Mouse (Mus musculus) midbrain, embryonic 15.5 days (tissue): ENCODE measurements around the gene Olfr49. TPM values are rescaled to one million over a fixed set of nuclear protein-coding genes. Genes with fewer than 3 reads are reported as not detected.
"Not testable (repeated sequence)": the region's sequence is repeated elsewhere in the genome, so short reads cannot be mapped to it uniquely, and the experiment has no call there.

Source experiments
- ATAC-seq: fragments of 200-750 bp; cut with Nextera tagmentation; replicated peaks from 2 replicates; pipeline ENCODE4 v1.8.0; 2017; ENCODE audit warnings: moderate TSS enrichment
- H3K27ac ChIP-seq: fragments of 300-500 bp; sonication (generic); 2 replicates; pipeline ENCODE4 v1.5.1; 2015; ENCODE audit warnings: mild to moderate bottlenecking, inconsistent platforms
- H3K27me3 ChIP-seq: fragments of 300-500 bp; sonication (generic); replicated peaks from 2 replicates; pipeline ENCODE4 v1.6.1; 2015; ENCODE audit warnings: inconsistent platforms
- H3K36me3 ChIP-seq: fragments of 300-500 bp; sonication (generic); replicated peaks from 2 replicates; pipeline ENCODE4 v1.6.1; 2015; ENCODE audit warnings: inconsistent platforms
- H3K4me1 ChIP-seq: fragments of 300-500 bp; sonication (generic); 2 replicates; pipeline ENCODE4 v1.6.1; 2015; ENCODE audit warnings: inconsistent platforms
- H3K4me2 ChIP-seq: fragments of 300-500 bp; sonication (generic); 2 replicates; pipeline ENCODE4 v1.6.1; 2015; ENCODE audit warnings: inconsistent platforms, mild to moderate bottlenecking, moderate library complexity
- H3K4me3 ChIP-seq: fragments of 300-500 bp; sonication (generic); 2 replicates; pipeline ENCODE4 v1.5.1; 2015; ENCODE audit warnings: mild to moderate bottlenecking, inconsistent platforms
- H3K9ac ChIP-seq: fragments of 300-500 bp; sonication (generic); 2 replicates; pipeline ENCODE4 v1.6.1; 2015; ENCODE audit warnings: mild to moderate bottlenecking, inconsistent platforms
- H3K9me3 ChIP-seq: fragments of 300-500 bp; sonication (generic); 2 replicates; pipeline ENCODE4 v1.6.1; 2016; ENCODE audit warnings: inconsistent platforms
- WGBS: fragments of 180-500 bp; shearing (Covaris S2); methylation state at CpG from one replicate; pipeline ENCODE4 v1.1.7; 2015; ENCODE audit warnings: mixed read lengths; 5-methylcytosine and 5-hydroxymethylcytosine counted together
- polyA plus RNA-seq: library from polyadenylated mRNA; unstranded; fragments of >200 nt; fragmentation: Nextera tagmentation; extraction: Ambion mirVana; gene quantifications from 2 replicates; pipeline ENCODE4 v1.2.1, GENCODE M21; 2015

Olfr49 gene
- polyA plus RNA-seq, 1 experiment from 2014 or later = not detected

- WGBS = 82% methylated on average over 5 of the region's 5 CpGs
- peaks cover 20% of the 10 kb centered on the region for H3K4me1 ChIP-seq
- no peaks in the 10 kb centered on the region for H3K9me3 ChIP-seq
- no peak overlapping the region for H3K4me3 ChIP-seq
- no peak overlapping the region for H3K9ac ChIP-seq
- ATAC-seq = no peak
- peaks cover 5% of the 10 kb centered on the region; the same call in 1 of the 2 replicates for H3K36me3 ChIP-seq
- H3K27ac ChIP-seq = no peak overlapping the region
- no peak overlapping the region for H3K4me2 ChIP-seq
- H3K27me3 ChIP-seq = no peaks in the 10 kb centered on the region
Measured at GRCm38 (mm10) chr14:54235825-54236540, 48.8 kb downstream of the Olfr49 start.

- ATAC-seq = no peak
- no peaks in the 10 kb centered on the region for H3K9me3 ChIP-seq
- H3K36me3 ChIP-seq = no peaks in the 10 kb centered on the region
- H3K4me2 ChIP-seq = no peak overlapping the region
- no peak overlapping the region for H3K4me3 ChIP-seq
- peaks cover 21% of the 10 kb centered on the region for H3K4me1 ChIP-seq
- no peaks in the 10 kb centered on the region for H3K27me3 ChIP-seq
- WGBS = 74% methylated on average over 20 of the region's 20 CpGs
- H3K27ac ChIP-seq = no peak overlapping the region
- H3K9ac ChIP-seq = no peak overlapping the region
Measured at GRCm38 (mm10) chr14:54234231-54235040, 50.3 kb downstream of the Olfr49 start.

GRCm38 (mm10) chr14:54233559-54234143 lies 51.1 kb downstream of the Olfr49 start:
- no peak overlapping the region; the same call in 1 of the 2 replicates for H3K9ac ChIP-seq
- WGBS = 72% methylated on average over 16 of the region's 16 CpGs
- no peak for ATAC-seq
- H3K27me3 ChIP-seq = no peaks in the 10 kb centered on the region
- no peaks in the 10 kb centered on the region for H3K36me3 ChIP-seq
- peaks cover 26% of the 10 kb centered on the region for H3K4me1 ChIP-seq
- H3K4me3 ChIP-seq = no peak overlapping the region
- no peaks in the 10 kb centered on the region for H3K9me3 ChIP-seq
- H3K27ac ChIP-seq = no peak overlapping the region; the same call in 1 of the 2 replicates
- no peak overlapping the region for H3K4me2 ChIP-seq

- peaks cover 32% of the 10 kb centered on the region for H3K4me1 ChIP-seq
- no peaks in the 10 kb centered on the region for H3K9me3 ChIP-seq
- H3K27me3 ChIP-seq = no peaks in the 10 kb centered on the region
- H3K9ac ChIP-seq = no peak overlapping the region; the same call in 1 of the 2 replicates
- no peak overlapping the region for H3K4me3 ChIP-seq
- H3K27ac ChIP-seq = peak overlapping the region; percentile 39; the same call in 1 of the 2 replicates
- WGBS = 50% methylated on average over 9 of the region's 9 CpGs
- no peak overlapping the region for H3K4me2 ChIP-seq
- no peaks in the 10 kb centered on the region for H3K36me3 ChIP-seq
- ATAC-seq = no peak
Measured at GRCm38 (mm10) chr14:54232811-54233558, 51.8 kb downstream of the Olfr49 start.

GRCm38 (mm10) chr14:54232143-54232542 lies 52.6 kb downstream of the Olfr49 start:
- H3K36me3 ChIP-seq = no peaks in the 10 kb centered on the region
- H3K4me3 ChIP-seq = no peak overlapping the region
- ATAC-seq = no peak
- peaks cover 32% of the 10 kb centered on the region for H3K4me1 ChIP-seq
- WGBS = 34% methylated on average over 9 of the region's 9 CpGs
- no peak overlapping the region for H3K4me2 ChIP-seq
- H3K27ac ChIP-seq = peak overlapping the region; percentile 52
- no peaks in the 10 kb centered on the region for H3K9me3 ChIP-seq
- no peak overlapping the region for H3K9ac ChIP-seq
- H3K27me3 ChIP-seq = no peaks in the 10 kb centered on the region

GRCm38 (mm10) chr14:54231176-54231956 lies 53.4 kb downstream of the Olfr49 start:
- Histone ChIP-seq H3K9me3 (no peaks in the 10 kb centered on the region), H3K27ac (no peak overlapping the region), H3K4me3 (no peak overlapping the region), H3K4me2 (no peak overlapping the region), H3K36me3 (no peaks in the 10 kb centered on the region), H3K27me3 (no peaks in the 10 kb centered on the region), H3K4me1 (peaks cover 32% of the 10 kb centered on the region), H3K9ac (no peak overlapping the region)
- no peak for ATAC-seq
- WGBS = 88% methylated on average over 21 of the region's 21 CpGs

- Histone ChIP-seq H3K9ac (no peak overlapping the region), H3K27me3 (no peaks in the 10 kb centered on the region), H3K4me1 (peaks cover 32% of the 10 kb centered on the region), H3K4me3 (no peak overlapping the region), H3K36me3 (no peaks in the 10 kb centered on the region), H3K4me2 (no peak overlapping the region), H3K27ac (no peak overlapping the region), H3K9me3 (no peaks in the 10 kb centered on the region)
- no peak for ATAC-seq
- whole genome bisulfite sequencing = 82% methylated on average over 14 of the region's 14 CpGs
Measured at GRCm38 (mm10) chr14:54230638-54231150, 54.0 kb downstream of the Olfr49 start.

- H3K9me3 ChIP-seq, H3K4me3 ChIP-seq, H3K9ac ChIP-seq, H3K36me3 ChIP-seq, ATAC-seq, H3K27ac ChIP-seq, H3K27me3 ChIP-seq, H3K4me2 ChIP-seq: not testable (repeated sequence)
- WGBS = 80% methylated on average over 3 of the region's 4 CpGs
- H3K4me1 ChIP-seq = peaks cover 39% of the 10 kb centered on the region
Measured at GRCm38 (mm10) chr14:54229849-54230248, 54.9 kb downstream of the Olfr49 start.

- Histone ChIP-seq H3K27ac (peak overlapping the region; percentile 80), H3K4me3 (peak overlapping the region; percentile 30), H3K9ac (peak overlapping the region; percentile 38; the same call in 1 of the 2 replicates), H3K4me1 (peaks cover 39% of the 10 kb centered on the region), H3K9me3 (no peaks in the 10 kb centered on the region), H3K27me3 (no peaks in the 10 kb centered on the region), H3K4me2 (peak overlapping the region; percentile 59), H3K36me3 (no peaks in the 10 kb centered on the region)
- peak; percentile 52 for ATAC-seq
- WGBS = 8% methylated on average over 25 of the region's 25 CpGs
Measured at GRCm38 (mm10) chr14:54228933-54229713, 55.6 kb downstream of the Olfr49 start.

- H3K27ac ChIP-seq = peak overlapping the region; percentile 80
- ATAC-seq = peak; percentile 27
- H3K36me3 ChIP-seq = no peaks in the 10 kb centered on the region
- H3K9ac ChIP-seq = peak overlapping the region; percentile 38; the same call in 1 of the 2 replicates
- H3K4me3 ChIP-seq = peak overlapping the region; percentile 30
- no peaks in the 10 kb centered on the region for H3K9me3 ChIP-seq
- no peaks in the 10 kb centered on the region for H3K27me3 ChIP-seq
- 6% methylated on average over 7 of the region's 7 CpGs for WGBS
- H3K4me2 ChIP-seq = peak overlapping the region; percentile 59
- peaks cover 39% of the 10 kb centered on the region for H3K4me1 ChIP-seq
Measured at GRCm38 (mm10) chr14:54228501-54228900, 56.2 kb downstream of the Olfr49 start.
